Mouse (Mus musculus) liver, adult 2 months (tissue): ENCODE measurements around the gene Gm48552. TPM values are rescaled to one million over a fixed set of nuclear protein-coding genes. Genes with fewer than 3 reads are reported as not detected.

Experiments
- DNase-seq: peaks from one replicate; pipeline ENCODE4 v3.0.0-alpha.2; 2011; ENCODE audit warnings: low read depth, low spot score; ENCODE audit errors: extremely low read depth
- H3K27ac ChIP-seq: fragments of 200-500 bp; replicated peaks from 2 replicates; pipeline ENCODE4 v1.5.1; 2012; ENCODE audit warnings: low read depth, mild to moderate bottlenecking, control low read depth, inconsistent platforms, low read length; ENCODE audit not compliant: insufficient read depth
- H3K27me3 ChIP-seq: fragments of 200-500 bp; 2 replicates; pipeline ENCODE4 v1.6.1; 2012; ENCODE audit warnings: mild to moderate bottlenecking, moderate library complexity, low read length, inconsistent platforms; ENCODE audit not compliant: control insufficient read depth, insufficient read depth
- H3K36me3 ChIP-seq: fragments of 200-500 bp; 2 replicates; pipeline ENCODE4 v1.6.1; 2012; ENCODE audit warnings: low read length, inconsistent platforms; ENCODE audit not compliant: control insufficient read depth, insufficient read depth
- H3K4me1 ChIP-seq: fragments of 200-500 bp; 2 replicates; pipeline ENCODE4 v1.6.1; 2011; ENCODE audit warnings: low read length; ENCODE audit not compliant: control insufficient read depth, insufficient read depth
- H3K4me3 ChIP-seq: fragments of 200-500 bp; 2 replicates; pipeline ENCODE4 v1.5.1; 2011; ENCODE audit warnings: low read depth, mild to moderate bottlenecking, control low read depth, low read length, moderate library complexity; ENCODE audit not compliant: insufficient read depth
- H3K79me2 ChIP-seq: fragments of 200-500 bp; 2 replicates; pipeline ENCODE4 v1.6.1; 2012; ENCODE audit warnings: inconsistent platforms, mild to moderate bottlenecking, low read length, moderate library complexity; ENCODE audit not compliant: control insufficient read depth, insufficient read depth
- H3K9ac ChIP-seq: fragments of 200-500 bp; 2 replicates; pipeline ENCODE4 v1.6.1; 2012; ENCODE audit warnings: low read depth, mild to moderate bottlenecking, control low read depth, inconsistent platforms, low read length
- CTCF ChIP-seq: fragments of 200-500 bp; IDR thresholded peaks from 2 replicates; pipeline ENCODE4 v1.5.1; 2011; ENCODE audit warnings: low read depth, low read length, control low read depth
- POLR2A ChIP-seq: fragments of 200-500 bp; IDR thresholded peaks from 2 replicates; pipeline ENCODE4 v1.6.1; 2011; ENCODE audit warnings: low read length, control low read depth; ENCODE audit not compliant: insufficient read depth; ENCODE audit errors: extremely low read depth
- WGBS: fragments of 180-500 bp; shearing (Covaris S2); methylation state at CpG from one replicate; pipeline ENCODE4 v1.1.7; 2018; 5-methylcytosine and 5-hydroxymethylcytosine counted together
- polyA plus RNA-seq: library from polyadenylated mRNA; depleted of rRNA; stranded (reverse); fragments of >200 nt; gene quantifications from 2 replicates; pipeline ENCODE4 v1.2.3, GENCODE M21; 2012
- total RNA-seq: library from RNA; depleted of rRNA; stranded (reverse); fragments of >200 nt; gene quantifications from 2 replicates; pipeline ENCODE4 v1.2.3, GENCODE M21; 2014

Gene Gm48552
- total and polyA plus RNA-seq, 2 experiments = 1.4 TPM; not detected in 1

DNA sequence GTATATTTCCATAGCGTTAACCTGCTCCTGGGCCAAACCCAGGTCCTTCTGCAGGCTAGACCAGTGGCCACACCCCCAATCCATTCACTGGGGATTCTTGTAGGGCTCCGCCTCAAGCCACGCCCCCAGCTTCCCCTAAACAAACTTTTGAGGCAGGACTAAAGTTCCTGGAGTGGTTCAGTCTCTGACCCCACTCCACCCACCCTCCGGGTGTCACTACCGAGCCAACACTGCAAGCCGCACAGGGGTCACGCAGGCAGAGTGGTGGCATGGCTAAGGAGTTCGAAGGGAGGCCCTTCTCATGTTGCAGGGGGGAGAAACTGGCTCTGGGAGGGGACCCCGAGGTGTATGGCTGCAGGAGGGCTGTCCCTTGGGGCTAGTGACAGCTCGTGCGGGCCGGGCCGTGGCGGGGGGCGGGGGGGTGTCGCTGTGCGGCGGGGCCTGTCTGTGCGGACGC is 40.8 kb downstream of the Gm48552 start:
- H3K27ac ChIP-seq = peak overlapping the region; percentile 92
- no peak for TF ChIP-seq CTCF
- peak; percentile 87 for TF ChIP-seq POLR2A
- H3K9ac ChIP-seq = peak overlapping the region; percentile 85
- no peaks in the 10 kb centered on the region for H3K27me3 ChIP-seq
- H3K4me3 ChIP-seq = peak overlapping the region; percentile 73
- peaks cover 38% of the 10 kb centered on the region for H3K4me1 ChIP-seq
- peak; percentile 92 for DNase-seq
- no peaks in the 10 kb centered on the region for H3K36me3 ChIP-seq
- peaks cover 19% of the 10 kb centered on the region for H3K79me2 ChIP-seq
- under 1% methylated on average over 19 of the region's 20 CpGs for WGBS

DNA sequence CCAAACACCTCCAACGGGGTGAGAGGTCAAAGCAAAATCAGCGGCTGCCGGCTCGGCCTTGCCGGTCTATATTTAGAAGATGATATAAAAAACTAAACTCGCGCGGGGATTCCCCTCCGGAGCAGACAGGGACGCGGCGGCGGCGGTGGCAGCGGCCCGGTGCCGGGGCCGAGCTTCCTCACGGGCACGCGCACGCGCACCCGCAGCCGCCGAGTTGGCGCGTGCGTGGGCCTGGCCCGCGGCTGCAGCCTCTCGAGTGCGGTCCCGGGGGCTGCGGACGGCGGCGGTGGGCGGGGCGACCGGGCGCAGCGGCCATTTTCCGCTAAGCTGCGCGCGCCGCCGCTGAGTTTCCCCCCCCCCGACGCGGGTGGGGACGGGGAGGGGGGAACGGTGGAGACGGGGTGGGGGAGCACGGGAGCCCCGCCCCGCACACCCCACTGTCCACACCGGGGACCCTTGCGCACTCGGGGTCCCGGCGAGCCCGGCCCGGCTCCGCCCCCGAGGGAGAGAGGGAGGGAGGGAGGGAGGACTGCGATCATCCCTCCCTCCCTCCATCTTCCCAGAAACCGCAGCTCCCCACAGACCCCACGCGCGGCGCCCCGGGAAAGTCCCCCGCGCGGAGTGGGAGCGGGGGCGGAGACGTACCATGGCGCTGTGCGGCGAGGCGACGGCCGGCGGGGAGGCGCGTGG is 41.5 kb downstream of the Gm48552 start:
- H3K4me1 ChIP-seq = peaks cover 43% of the 10 kb centered on the region
- peak overlapping the region; percentile 92 for H3K27ac ChIP-seq
- peak overlapping the region; percentile 85 for H3K9ac ChIP-seq
- H3K27me3 ChIP-seq = no peaks in the 10 kb centered on the region
- DNase-seq = peak; percentile 56
- no peaks in the 10 kb centered on the region for H3K36me3 ChIP-seq
- no peak for TF ChIP-seq CTCF
- TF ChIP-seq POLR2A = 0 out of 2 replicates have a peak, but pooled peaks have one; percentile 9
- peaks cover 19% of the 10 kb centered on the region; the same call in 1 of the 2 replicates for H3K79me2 ChIP-seq
- H3K4me3 ChIP-seq = peak overlapping the region; percentile 73
- WGBS = 1% methylated on average over 62 of the region's 89 CpGs

DNA sequence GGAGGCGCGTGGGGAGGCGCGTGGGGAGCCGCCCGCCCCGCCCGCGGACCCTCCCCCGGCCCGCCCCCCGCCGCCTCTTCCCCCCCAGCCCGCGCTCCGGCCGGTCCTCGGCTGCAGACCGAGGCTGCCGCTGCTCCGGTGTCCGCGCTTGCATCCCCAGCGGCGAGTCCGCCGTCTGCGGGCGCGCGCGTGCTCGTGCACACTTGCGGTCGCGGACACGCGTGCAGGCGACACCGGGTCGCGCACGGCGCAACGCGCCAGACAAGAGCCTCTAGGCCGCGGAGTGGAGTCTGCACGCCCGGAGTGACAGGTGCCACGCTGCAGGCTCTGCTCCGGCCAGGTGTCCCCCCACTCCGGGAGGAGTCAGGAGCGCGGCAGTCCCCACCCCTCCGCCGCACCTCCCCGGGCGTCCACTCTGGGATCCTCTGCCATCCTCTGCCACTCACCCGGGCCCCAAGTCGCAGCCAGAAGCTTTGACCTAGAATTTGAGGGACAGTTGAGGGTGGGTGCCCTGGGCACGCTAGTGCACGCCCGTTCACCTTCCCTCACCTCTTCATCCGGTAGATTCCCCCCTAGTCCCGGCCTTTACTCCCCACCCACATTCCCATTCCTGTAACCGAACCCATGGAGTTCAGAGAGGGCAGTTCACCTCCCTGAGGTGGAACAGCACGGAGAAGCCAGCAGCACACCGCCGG is 42.2 kb downstream of the Gm48552 start:
- peaks cover 12% of the 10 kb centered on the region; the same call in 1 of the 2 replicates for H3K79me2 ChIP-seq
- H3K9ac ChIP-seq = peak overlapping the region; percentile 85
- no peaks in the 10 kb centered on the region for H3K36me3 ChIP-seq
- TF ChIP-seq CTCF = no peak
- TF ChIP-seq POLR2A = 0 out of 2 replicates have a peak, but pooled peaks have one; percentile 43
- H3K27ac ChIP-seq = peak overlapping the region; percentile 83
- DNase-seq = peak; percentile 24
- WGBS = 2% methylated on average over 57 of the region's 70 CpGs
- H3K27me3 ChIP-seq = no peaks in the 10 kb centered on the region
- H3K4me3 ChIP-seq = peak overlapping the region; percentile 73
- peaks cover 43% of the 10 kb centered on the region for H3K4me1 ChIP-seq

DNA sequence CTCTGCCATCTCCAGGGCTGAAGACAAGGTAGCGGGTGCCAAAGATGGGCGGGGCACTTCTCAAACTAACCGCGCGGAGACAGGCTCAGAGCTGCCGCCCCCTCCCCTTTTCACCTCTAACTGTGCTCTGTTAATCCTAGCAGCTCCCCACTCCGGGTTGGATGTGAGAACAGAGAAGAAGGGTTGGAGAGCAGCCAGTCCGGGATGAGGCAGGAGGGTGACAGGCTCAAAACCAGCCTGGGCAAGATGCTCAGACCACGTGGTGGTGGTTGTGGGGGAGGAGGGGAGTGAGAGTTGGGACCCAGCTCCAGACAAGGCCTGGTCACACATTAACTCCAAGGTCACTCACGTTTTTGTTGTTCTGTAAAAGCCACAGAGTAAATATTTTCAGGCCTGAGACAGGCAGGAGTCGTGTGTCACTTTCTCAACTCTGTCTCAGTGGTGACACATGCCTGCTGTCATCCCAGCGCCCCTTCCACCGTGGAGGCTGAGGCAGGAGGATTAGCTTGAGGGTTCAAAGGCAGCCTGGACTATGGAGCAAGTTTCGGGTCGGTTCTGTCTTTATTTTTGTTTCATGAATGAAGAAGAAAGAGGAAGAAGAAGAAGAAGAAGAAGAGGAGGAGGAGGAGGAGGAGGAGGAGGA is 42.8 kb downstream of the Gm48552 start:
- peak overlapping the region; percentile 41 for H3K27ac ChIP-seq
- no peaks in the 10 kb centered on the region for H3K27me3 ChIP-seq
- DNase-seq = peak; percentile 88
- no peaks in the 10 kb centered on the region for H3K36me3 ChIP-seq
- H3K9ac ChIP-seq = no peak overlapping the region
- H3K4me3 ChIP-seq = 0 out of 2 replicates have a peak overlapping the region, but pooled peaks have one; percentile 73
- H3K79me2 ChIP-seq = peaks cover 7% of the 10 kb centered on the region; the same call in 1 of the 2 replicates
- peaks cover 43% of the 10 kb centered on the region for H3K4me1 ChIP-seq
- WGBS = 9% methylated on average over 15 of the region's 15 CpGs
- TF ChIP-seq CTCF (no peak), POLR2A (no peak)

- H3K4me3 ChIP-seq = no peak overlapping the region
- H3K27ac ChIP-seq = peak overlapping the region; percentile 8; the same call in 1 of the 2 replicates
- peaks cover 5% of the 10 kb centered on the region; the same call in 1 of the 2 replicates for H3K79me2 ChIP-seq
- no peaks in the 10 kb centered on the region for H3K27me3 ChIP-seq
- DNase-seq = no peak
- no peaks in the 10 kb centered on the region for H3K36me3 ChIP-seq
- H3K4me1 ChIP-seq = peaks cover 41% of the 10 kb centered on the region
- no peak overlapping the region for H3K9ac ChIP-seq
- WGBS = 51% methylated on average over 21 of the region's 21 CpGs
- TF ChIP-seq CTCF = no peak
- TF ChIP-seq POLR2A = no peak
These were observed 43.5 kb downstream of the Gm48552 start for GRCm38 (mm10) chr10:81432169-81432867.
